Mouse (Mus musculus) activated CD4-positive, CD25-positive, alpha-beta regulatory T cell, adult 4 months (primary cell): ENCODE data around the gene Sprr2a2. TPM values are rescaled to one million over a fixed set of nuclear protein-coding genes. Genes with fewer than 3 reads are reported as not detected.
"Not testable (repeated sequence)": the region's sequence is repeated elsewhere in the genome, so short reads cannot be mapped to it uniquely, and the experiment has no call there.

Source experiments
- ATAC-seq: one replicate; pipeline ENCODE4 v1.8.0; 2017
- polyA plus RNA-seq, 2 experiments: library from polyadenylated mRNA; unstranded; fragments of 100-300 nt; shearing (Covaris generic); gene quantifications; one replicate each; pipeline ENCODE4 v1.2.1; 2017

Sprr2a2 gene
- polyA plus RNA-seq, 2 experiments from 2014 or later: not detected

GRCm38 (mm10) chr3:92274018-92274417 is 58.3 kb downstream of the Sprr2a2 start:
- ATAC-seq: not testable (repeated sequence)

- not testable (repeated sequence) for ATAC-seq
Measured at GRCm38 (mm10) chr3:92279663-92280062, 63.9 kb downstream of the Sprr2a2 start.

GRCm38 (mm10) chr3:92280963-92281606 is 65.4 kb downstream of the Sprr2a2 start:
- ATAC-seq: not testable (repeated sequence)

GRCm38 (mm10) chr3:92285101-92285500 is 69.4 kb downstream of the Sprr2a2 start, which contains the start of gene Sprr2a3:
Gene Sprr2a3 (plus strand): TSS chr3:92285417.
- ATAC-seq: not testable (repeated sequence)

GRCm38 (mm10) chr3:92288489-92288888 is 72.8 kb downstream of the Sprr2a2 start:
- ATAC-seq: not testable (repeated sequence)

Other genes starting within 250 kb of the Sprr2a2 start
- not detected for gene Pglyrp3, start 201.3 kb upstream of the Sprr2a2 start, polyA plus RNA-seq
- gene Lor, start 132.8 kb upstream of the Sprr2a2 start, polyA plus RNA-seq: not detected
- under 1 TPM in 1 of 2 experiments, not detected in 1; 0.42 TPM for gene Prr9, start 92.0 kb upstream of the Sprr2a2 start, polyA plus RNA-seq
- gene Lelp1, start 73.2 kb upstream of the Sprr2a2 start, polyA plus RNA-seq: not detected
- gene Sprr2a1, start 121 bp upstream of the Sprr2a2 start, polyA plus RNA-seq: not detected
- gene Sprr2a3, start 69.5 kb downstream of the Sprr2a2 start, polyA plus RNA-seq: not detected
- gene Sprr2b, start 100.7 kb downstream of the Sprr2a2 start, polyA plus RNA-seq: not detected
- not detected for gene Sprr2d, start 123.2 kb downstream of the Sprr2a2 start, polyA plus RNA-seq
- gene Sprr2e, start 136.2 kb downstream of the Sprr2a2 start, polyA plus RNA-seq: not detected
- gene Sprr2f, start 149.3 kb downstream of the Sprr2a2 start, polyA plus RNA-seq: not detected
- gene Sprr2h, start 169.8 kb downstream of the Sprr2a2 start, polyA plus RNA-seq: not detected
- gene Sprr2i, start 192.1 kb downstream of the Sprr2a2 start, polyA plus RNA-seq: not detected
- gene Sprr2j-ps, start 202.2 kb downstream of the Sprr2a2 start, polyA plus RNA-seq: not detected
- 10 to 100 TPM in 1 of 2 experiments, 1 to 10 TPM in 1; 8.6 to 10.3 TPM for gene Gm9774, start 213.5 kb downstream of the Sprr2a2 start, polyA plus RNA-seq
- gene Sprr2k, start 216.7 kb downstream of the Sprr2a2 start, polyA plus RNA-seq: not detected
- gene Sprr1b, start 222.9 kb downstream of the Sprr2a2 start, polyA plus RNA-seq: not detected
- gene Sprr3, start 242.8 kb downstream of the Sprr2a2 start, polyA plus RNA-seq: not detected